Mouse (Mus musculus) midbrain, embryonic 10.5 days (tissue): ENCODE data around the gene Nptx1. TPM values are rescaled to one million over a fixed set of nuclear protein-coding genes. Genes with fewer than 3 reads are reported as not detected.

Source experiments
- DNase-seq: peaks from one replicate; pipeline ENCODE4 v3.0.0-alpha.2; 2017; ENCODE audit warnings: low spot score
- H3K27ac ChIP-seq: fragments of 300-500 bp; sonication (generic); replicated peaks from 2 replicates; pipeline ENCODE4 v1.5.1; 2016; ENCODE audit warnings: mild to moderate bottlenecking
- H3K27me3 ChIP-seq: fragments of 300-500 bp; sonication (generic); 2 replicates; pipeline ENCODE4 v1.6.1; 2016; ENCODE audit warnings: low read depth, mild to moderate bottlenecking; ENCODE audit not compliant: poor library complexity, severe bottlenecking
- H3K36me3 ChIP-seq: fragments of 300-500 bp; sonication (generic); 2 replicates; pipeline ENCODE4 v1.6.1; 2016; ENCODE audit warnings: mild to moderate bottlenecking, moderate library complexity
- H3K4me1 ChIP-seq: fragments of 300-500 bp; sonication (generic); 2 replicates; pipeline ENCODE4 v1.6.1; 2016
- H3K4me3 ChIP-seq: fragments of 300-500 bp; sonication (generic); 2 replicates; pipeline ENCODE4 v1.5.1; 2016; ENCODE audit warnings: mild to moderate bottlenecking, moderate library complexity
- H3K9me3 ChIP-seq: fragments of 300-500 bp; sonication (generic); replicated peaks from 2 replicates; pipeline ENCODE4 v1.6.1; 2016; ENCODE audit warnings: mild to moderate bottlenecking
- WGBS: fragments of 180-500 bp; shearing (Covaris S2); methylation state at CpG from one replicate; pipeline ENCODE4 v1.1.7; 2016; 5-methylcytosine and 5-hydroxymethylcytosine counted together
- polyA plus RNA-seq: library from polyadenylated mRNA; unstranded; fragments of >200 nt; fragmentation: Nextera tagmentation; extraction: Ambion mirVana; gene quantifications from 2 replicates; pipeline ENCODE4 v1.2.1, GENCODE M21; 2016

Nptx1 gene
- polyA plus RNA-seq, 1 experiment from 2014 or later, result 1.1 TPM

GRCm38 (mm10) chr11:119547951-119548591 lies 518 bp upstream of the Nptx1 start:
- 2% methylated on average over 39 of the region's 39 CpGs for WGBS
- Histone ChIP-seq H3K36me3 (no peaks in the 10 kb centered on the region), H3K4me3 (peak overlapping the region; percentile 72), H3K27ac (peak overlapping the region; percentile 78), H3K9me3 (no peaks in the 10 kb centered on the region), H3K4me1 (peaks cover 58% of the 10 kb centered on the region), H3K27me3 (peaks cover 100% of the 10 kb centered on the region)
- DNase-seq, result peak; percentile 52

DNA sequence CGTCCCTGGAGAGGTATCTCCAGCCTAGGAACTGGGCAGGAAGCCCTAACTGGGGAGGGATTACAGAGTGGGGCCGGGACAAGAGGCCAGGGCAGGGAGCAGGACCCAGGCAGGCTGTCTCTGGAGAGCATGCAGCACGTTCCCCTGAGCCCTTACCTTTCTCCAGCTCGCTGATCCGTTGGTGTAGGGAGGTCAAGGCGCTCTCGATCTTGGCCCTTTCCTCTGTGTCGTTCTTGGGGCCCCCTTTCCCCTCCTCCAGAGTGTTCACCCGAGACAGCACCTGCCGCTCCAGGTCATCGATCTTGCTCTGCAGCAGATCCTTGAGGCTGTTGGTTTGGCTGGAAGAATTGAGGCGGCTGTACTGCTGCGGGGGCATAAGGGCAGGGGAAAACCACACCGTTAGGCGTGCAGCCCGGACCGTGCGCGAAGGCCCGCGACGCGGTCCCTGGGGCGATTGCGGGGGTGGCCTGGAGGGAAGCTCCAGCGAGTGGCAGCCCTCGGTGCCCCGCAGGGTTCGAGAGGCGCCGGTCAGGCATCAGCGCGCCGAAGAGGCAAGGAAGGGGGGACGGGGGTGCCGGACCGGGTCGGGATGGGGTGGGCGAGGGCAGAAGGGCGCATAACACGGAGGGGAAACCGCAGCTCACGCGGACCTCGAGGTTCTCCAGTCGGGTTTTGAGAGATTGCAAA lies 914 bp downstream of the Nptx1 start:
- H3K4me1 ChIP-seq, result peaks cover 59% of the 10 kb centered on the region
- no peaks in the 10 kb centered on the region for H3K36me3 ChIP-seq
- peak overlapping the region; percentile 78 for H3K27ac ChIP-seq
- H3K27me3 ChIP-seq, result peaks cover 99% of the 10 kb centered on the region
- no peaks in the 10 kb centered on the region for H3K9me3 ChIP-seq
- H3K4me3 ChIP-seq, result peak overlapping the region; percentile 72
- under 1% methylated on average over 46 of the region's 46 CpGs for WGBS
- peak; percentile 55 for DNase-seq

DNA sequence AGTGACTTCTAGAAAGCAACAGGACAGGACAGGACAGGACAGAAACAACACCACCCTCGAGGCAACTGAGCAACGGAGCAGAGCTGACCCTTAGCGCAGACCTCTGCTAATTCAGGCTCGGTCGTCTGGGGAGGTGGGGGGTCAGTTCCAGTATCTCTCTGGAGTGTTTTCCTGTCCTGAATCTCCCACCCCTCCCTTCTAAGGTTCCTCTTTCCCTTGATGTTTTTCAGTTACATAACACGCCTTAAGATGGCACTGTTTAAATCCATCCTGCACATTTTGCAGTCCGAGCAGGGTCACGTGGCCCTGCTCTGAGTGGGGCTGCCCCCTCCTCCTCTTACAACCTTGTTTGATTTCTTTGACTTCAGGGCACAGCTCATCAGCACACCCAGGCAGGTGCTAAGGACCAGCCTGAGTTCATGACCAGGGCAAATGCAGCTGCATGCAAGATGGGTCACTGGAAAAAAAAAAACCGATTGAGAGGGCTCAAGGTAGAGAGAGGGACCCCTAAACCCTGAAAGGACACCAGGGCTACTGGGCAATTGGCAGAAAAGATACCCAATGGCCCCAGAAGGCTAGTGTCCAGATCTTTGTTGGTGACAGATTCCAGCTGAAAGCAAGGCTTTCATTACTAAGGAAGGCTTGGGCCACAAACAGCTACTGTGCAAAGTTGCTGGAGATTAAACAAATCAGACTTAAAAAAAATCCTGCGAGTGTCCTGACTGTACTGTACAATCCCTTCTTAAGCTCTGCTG lies 1.6 kb downstream of the Nptx1 start:
- Histone ChIP-seq H3K27ac (no peak overlapping the region), H3K4me1 (peaks cover 59% of the 10 kb centered on the region), H3K4me3 (peak overlapping the region; percentile 72), H3K9me3 (no peaks in the 10 kb centered on the region), H3K36me3 (no peaks in the 10 kb centered on the region), H3K27me3 (peaks cover 99% of the 10 kb centered on the region)
- DNase-seq, result peak; percentile 33
- 11% methylated on average over 10 of the region's 10 CpGs for WGBS

- Histone ChIP-seq H3K9me3 (no peaks in the 10 kb centered on the region), H3K27me3 (peaks cover 99% of the 10 kb centered on the region), H3K27ac (no peak overlapping the region), H3K36me3 (no peaks in the 10 kb centered on the region), H3K4me1 (peaks cover 59% of the 10 kb centered on the region), H3K4me3 (0 out of 2 replicates have a peak overlapping the region, but pooled peaks have one; percentile 72)
- WGBS, result 43% methylated on average over 3 of the region's 3 CpGs
- no peak for DNase-seq
Observed at GRCm38 (mm10) chr11:119545281-119545680, 2.3 kb downstream of the Nptx1 start.

DNA sequence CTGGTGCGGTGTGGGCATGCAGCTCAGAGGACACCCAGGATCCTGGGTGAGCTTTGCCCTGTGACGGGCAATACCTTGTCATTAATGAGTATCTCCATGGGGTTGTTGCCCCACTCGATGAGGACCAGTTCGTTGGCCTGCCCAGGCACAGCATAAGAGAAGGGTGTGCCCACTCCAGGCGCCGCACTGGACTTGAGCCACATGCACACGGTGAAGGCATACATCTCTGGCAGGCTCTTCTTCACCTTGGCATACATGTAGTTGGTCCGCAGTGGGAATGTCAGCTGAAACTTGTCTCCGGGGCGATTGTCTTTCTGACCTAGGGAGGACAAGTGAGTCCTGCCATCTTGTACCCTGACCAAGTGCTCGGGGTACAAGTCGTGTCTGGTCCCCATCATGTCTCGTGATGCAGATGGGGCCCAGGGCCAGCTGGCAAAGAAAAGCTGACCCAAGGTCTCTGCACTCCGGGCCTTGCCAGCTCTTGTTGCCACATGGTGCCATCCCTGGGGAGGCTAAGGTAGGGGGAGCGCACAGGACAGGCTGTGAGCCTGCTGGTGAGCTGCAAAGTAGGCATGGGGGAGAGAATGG lies 2.9 kb downstream of the Nptx1 start:
- Histone ChIP-seq H3K27ac (no peak overlapping the region), H3K4me1 (peaks cover 57% of the 10 kb centered on the region), H3K9me3 (no peaks in the 10 kb centered on the region), H3K27me3 (peaks cover 99% of the 10 kb centered on the region), H3K4me3 (no peak overlapping the region), H3K36me3 (no peaks in the 10 kb centered on the region)
- WGBS, result 86% methylated on average over 15 of the region's 15 CpGs
- no peak for DNase-seq

DNA sequence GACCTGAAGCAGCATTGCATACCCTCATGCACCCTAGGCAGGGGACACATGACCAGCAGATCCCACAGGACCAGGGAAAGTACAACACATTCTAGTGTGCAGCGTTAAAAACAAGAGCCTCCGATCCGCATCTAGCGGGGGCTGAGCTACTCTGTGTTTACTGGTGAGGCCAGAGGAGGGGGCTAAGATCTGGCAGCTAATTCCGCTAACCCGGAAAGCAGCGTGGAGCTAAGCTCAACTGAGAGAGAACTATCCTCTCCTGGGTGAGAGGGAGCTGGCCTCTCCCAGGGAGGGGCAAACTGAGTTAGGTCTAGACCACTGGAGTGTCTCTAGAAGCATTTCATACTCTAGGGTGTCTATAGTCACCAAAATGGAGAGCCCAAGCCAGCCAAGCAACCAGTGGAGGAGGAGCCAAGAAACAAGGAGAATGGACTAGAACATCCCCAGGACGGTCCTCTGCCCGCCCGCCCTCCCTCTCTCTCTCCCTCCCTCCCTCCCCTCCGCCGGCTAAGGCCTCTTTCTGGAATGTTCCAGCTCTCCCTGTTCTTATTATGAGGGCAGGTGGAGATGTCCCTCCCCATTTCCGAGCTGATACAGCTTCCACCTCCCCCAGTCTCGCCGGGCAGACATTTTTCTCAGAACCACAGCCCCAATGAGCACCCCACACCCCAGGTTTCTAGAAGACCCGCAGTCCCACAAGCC lies 3.6 kb downstream of the Nptx1 start:
- no peak for DNase-seq
- no peak overlapping the region for H3K27ac ChIP-seq
- H3K4me1 ChIP-seq, result peaks cover 51% of the 10 kb centered on the region
- no peaks in the 10 kb centered on the region for H3K36me3 ChIP-seq
- H3K27me3 ChIP-seq, result peaks cover 94% of the 10 kb centered on the region
- no peaks in the 10 kb centered on the region for H3K9me3 ChIP-seq
- H3K4me3 ChIP-seq, result no peak overlapping the region
- 55% methylated on average over 16 of the region's 16 CpGs for WGBS

DNA sequence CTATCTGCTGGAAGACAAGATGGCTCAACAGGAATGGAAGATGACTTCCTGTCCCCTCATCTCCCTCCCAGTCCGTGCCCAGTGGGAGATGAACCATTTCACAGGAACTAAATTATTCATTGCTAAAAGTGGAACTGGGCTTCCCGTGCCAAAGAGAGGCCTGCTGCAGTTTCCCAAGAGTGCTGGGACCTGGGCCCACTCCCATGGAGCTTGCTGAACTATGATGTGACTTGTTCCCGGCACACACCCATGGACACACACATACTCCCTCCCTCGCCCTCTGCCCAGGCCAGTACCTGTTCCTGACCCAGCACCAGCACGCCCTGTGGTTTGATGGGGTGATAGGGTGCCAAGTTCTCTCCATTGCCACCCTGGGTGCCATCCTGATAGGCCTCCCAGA lies 4.7 kb downstream of the Nptx1 start:
- Histone ChIP-seq H3K4me3 (no peak overlapping the region), H3K27me3 (peaks cover 83% of the 10 kb centered on the region), H3K27ac (no peak overlapping the region), H3K9me3 (no peaks in the 10 kb centered on the region), H3K4me1 (peaks cover 40% of the 10 kb centered on the region), H3K36me3 (no peaks in the 10 kb centered on the region)
- no peak for DNase-seq
- 79% methylated on average over 5 of the region's 5 CpGs for WGBS

- Histone ChIP-seq H3K4me3 (no peak overlapping the region), H3K27ac (no peak overlapping the region), H3K9me3 (no peaks in the 10 kb centered on the region), H3K27me3 (peaks cover 78% of the 10 kb centered on the region), H3K4me1 (peaks cover 35% of the 10 kb centered on the region), H3K36me3 (no peaks in the 10 kb centered on the region)
- WGBS, result 58% methylated on average over 9 of the region's 9 CpGs
- no peak for DNase-seq
Observed at GRCm38 (mm10) chr11:119542371-119542770, 5.2 kb downstream of the Nptx1 start.

GRCm38 (mm10) chr11:119541082-119541481 lies 6.5 kb downstream of the Nptx1 start:
- H3K4me1 ChIP-seq, result peaks cover 22% of the 10 kb centered on the region
- peaks cover 65% of the 10 kb centered on the region for H3K27me3 ChIP-seq

DNA sequence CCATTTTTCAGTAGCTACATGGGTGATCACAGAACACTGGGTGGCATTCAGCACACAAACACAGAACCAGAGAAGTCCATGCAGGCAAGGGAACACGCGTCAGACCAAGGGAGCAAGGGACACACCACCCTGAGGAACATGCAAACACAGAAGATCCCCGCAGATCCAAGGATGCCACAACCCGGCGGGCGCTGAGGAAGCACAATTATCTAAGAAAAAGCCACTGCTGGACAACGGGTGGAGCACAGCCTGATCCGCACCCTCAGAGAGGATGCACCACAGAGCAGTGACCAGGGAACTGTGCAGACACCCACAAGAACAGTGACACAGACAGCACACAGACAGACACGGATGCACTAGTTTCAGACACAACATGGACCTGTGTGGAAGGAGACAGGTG lies 7.0 kb downstream of the Nptx1 start:
- no peak overlapping the region for H3K4me3 ChIP-seq
- no peaks in the 10 kb centered on the region for H3K36me3 ChIP-seq
- WGBS, result 81% methylated on average over 9 of the region's 9 CpGs
- peaks cover 16% of the 10 kb centered on the region for H3K4me1 ChIP-seq
- no peaks in the 10 kb centered on the region for H3K9me3 ChIP-seq
- H3K27me3 ChIP-seq, result peaks cover 60% of the 10 kb centered on the region
- no peak overlapping the region for H3K27ac ChIP-seq
- no peak for DNase-seq

More at GRCm38 (mm10) chr11:119541082-119541481, 6.5 kb downstream of the Nptx1 start:
- Histone ChIP-seq H3K9me3 (no peaks in the 10 kb centered on the region), H3K4me3 (no peak overlapping the region), H3K36me3 (no peaks in the 10 kb centered on the region), H3K27ac (no peak overlapping the region)
- no peak for DNase-seq
- WGBS, result 86% methylated on average over 9 of the region's 9 CpGs

- H3K27me3 ChIP-seq, result peaks cover 54% of the 10 kb centered on the region
- WGBS, result 34% methylated on average over 14 of the region's 14 CpGs
- DNase-seq, result peak; percentile 27
Observed at GRCm38 (mm10) chr11:119539944-119540343, 7.6 kb downstream of the Nptx1 start.

GRCm38 (mm10) chr11:119533745-119534144 lies 13.8 kb downstream of the Nptx1 start:
- 78% methylated on average over 7 of the region's 7 CpGs for WGBS

More at GRCm38 (mm10) chr11:119539944-119540343, 7.6 kb downstream of the Nptx1 start:
- Histone ChIP-seq H3K4me1 (peaks cover 12% of the 10 kb centered on the region; the same call in 1 of the 2 replicates), H3K4me3 (no peak overlapping the region), H3K36me3 (no peaks in the 10 kb centered on the region), H3K9me3 (no peaks in the 10 kb centered on the region), H3K27ac (no peak overlapping the region)

More at GRCm38 (mm10) chr11:119533745-119534144, 13.8 kb downstream of the Nptx1 start:
- Histone ChIP-seq H3K27ac (no peak overlapping the region), H3K27me3 (0 out of 2 replicates have a peak, but pooled peaks cover 7% of the 10 kb centered on the region), H3K9me3 (no peaks in the 10 kb centered on the region), H3K36me3 (no peaks in the 10 kb centered on the region), H3K4me1 (no peaks in the 10 kb centered on the region), H3K4me3 (no peak overlapping the region)
- no peak for DNase-seq
